Mouse (Mus musculus): ENCODE data around the gene Hemk1. TPM values are rescaled to one million over a fixed set of nuclear protein-coding genes. Genes with fewer than 3 reads are reported as not detected.
A peak's percentile ranks its signal among the peaks of the same experiment; 100 is the strongest.

Hemk1 gene
- polyA plus RNA-seq, 1 experiment from 2014 or later = 10.9 TPM

DNA sequence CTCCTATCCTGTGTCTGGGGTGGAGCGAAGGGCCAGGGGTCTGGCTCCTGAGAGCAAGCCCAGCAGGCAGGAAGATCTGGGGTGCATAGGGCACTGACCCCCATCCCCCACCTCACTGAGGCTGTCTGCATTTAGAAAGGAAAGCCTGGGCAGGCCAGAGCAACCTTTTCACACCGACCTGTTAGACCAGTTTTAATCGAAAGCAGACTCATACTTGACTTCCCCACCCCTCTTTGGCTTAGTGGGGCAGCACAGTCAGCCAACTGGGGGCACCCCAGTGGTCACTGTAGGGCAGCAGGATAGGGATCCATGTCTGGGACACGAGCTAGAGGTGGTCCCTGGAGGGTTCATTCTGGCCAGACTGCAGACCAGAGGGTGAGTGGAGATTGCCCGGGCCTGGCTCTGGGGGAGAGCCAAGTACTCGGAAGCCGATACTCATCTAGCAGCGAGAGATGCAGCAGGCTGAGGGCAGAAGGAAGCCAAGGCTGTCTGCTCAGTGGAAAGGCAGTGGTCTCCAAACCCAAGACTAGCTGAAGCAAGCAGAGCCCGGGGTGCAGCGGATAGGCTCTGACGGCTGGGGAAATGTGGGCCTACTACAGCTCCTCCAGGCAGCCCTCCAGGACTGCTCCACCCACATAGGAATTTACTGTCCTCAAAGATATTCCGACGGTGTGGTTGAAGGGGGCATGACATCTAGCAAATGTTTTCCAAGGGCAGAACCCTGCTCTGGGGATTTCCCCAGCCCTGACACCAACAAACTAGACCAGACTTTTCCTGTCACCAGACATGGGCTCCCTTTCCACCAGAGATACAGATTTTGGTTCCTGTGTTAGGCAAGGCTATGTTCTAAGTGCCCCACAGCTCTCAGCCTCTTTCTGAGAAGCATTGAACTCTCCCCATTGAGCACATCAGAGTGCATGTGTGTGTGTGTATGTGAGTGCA lies 32.3 kb downstream of the Hemk1 start:
- Histone ChIP-seq H3K4me3 (replicated peaks) (no peak overlapping the region), H3K9ac (no peak overlapping the region), H3K27me3 (no peaks in the 10 kb centered on the region), H3K4me1 (peaks cover 41% of the 10 kb centered on the region), H3K27ac (peak overlapping the region; percentile 80), H3K4me2 (no peak overlapping the region), H3K36me3 (peaks cover 14% of the 10 kb centered on the region), H3K9me3 (replicated peaks) (no peaks in the 10 kb centered on the region)
- WGBS = 50% methylated on average over 13 of the region's 13 CpGs
- no peak for ATAC-seq (replicated peaks; ENCODE audit: low FRiP score)

DNA sequence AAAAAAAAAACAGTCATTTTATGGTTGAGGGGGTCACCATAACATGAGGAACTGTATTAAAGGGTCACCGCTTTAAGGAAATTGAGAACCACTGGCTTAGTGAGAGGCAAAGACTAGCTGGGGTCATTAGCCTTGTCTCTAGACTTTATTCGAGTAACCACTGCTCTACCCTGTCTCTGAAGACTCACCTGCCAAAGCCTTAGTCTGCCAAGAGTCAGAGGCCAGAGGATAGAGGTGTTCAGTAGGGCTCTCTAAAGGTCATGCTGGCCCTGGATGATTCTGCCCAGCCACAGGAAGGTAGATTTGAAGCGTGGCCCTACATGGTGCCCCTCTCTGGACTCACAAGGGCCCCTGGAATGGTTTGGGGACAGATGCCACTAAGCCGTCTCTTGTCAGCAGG lies 33.1 kb downstream of the Hemk1 start:
- H3K4me2 ChIP-seq = no peak overlapping the region
- no peak for ATAC-seq (replicated peaks; ENCODE audit: low FRiP score)

DNA sequence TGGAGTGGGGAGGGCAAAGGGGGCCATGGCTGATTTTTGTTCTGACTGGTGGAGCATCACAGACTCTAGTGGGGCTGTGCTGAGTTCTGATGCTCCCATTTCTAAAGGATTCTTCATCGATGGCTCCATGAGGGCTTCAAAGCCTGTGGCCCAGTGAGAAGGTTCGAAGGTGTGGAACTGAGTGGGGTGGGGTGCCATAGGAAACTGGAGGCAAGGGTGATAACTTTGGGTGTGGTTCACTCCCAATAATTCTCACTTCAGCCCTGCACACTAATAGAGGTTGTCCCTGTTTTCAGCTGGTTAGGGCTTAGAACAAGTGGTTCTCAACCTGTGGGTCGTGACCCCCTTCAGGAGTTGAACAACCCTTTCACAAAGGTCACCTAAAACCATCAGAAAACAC lies 33.8 kb downstream of the Hemk1 start:
- peaks cover 35% of the 10 kb centered on the region for H3K4me1 ChIP-seq
- no peak overlapping the region for H3K4me3 ChIP-seq (replicated peaks)
- H3K4me2 ChIP-seq = no peak overlapping the region
- no peak overlapping the region for H3K9ac ChIP-seq
- WGBS = 88% methylated on average over 3 of the region's 3 CpGs
- H3K27ac ChIP-seq = no peak overlapping the region
- peaks cover 23% of the 10 kb centered on the region for H3K36me3 ChIP-seq
- H3K9me3 ChIP-seq (replicated peaks) = no peaks in the 10 kb centered on the region
- ATAC-seq (replicated peaks; ENCODE audit: low FRiP score) = no peak
- H3K27me3 ChIP-seq = no peaks in the 10 kb centered on the region

More for the DNA sequence above, 33.1 kb downstream of the Hemk1 start:
- H3K27me3 ChIP-seq = no peaks in the 10 kb centered on the region
- peak overlapping the region; percentile 80 for H3K27ac ChIP-seq
- no peaks in the 10 kb centered on the region for H3K9me3 ChIP-seq (replicated peaks)
- no peak overlapping the region for H3K4me3 ChIP-seq (replicated peaks)
- peaks cover 23% of the 10 kb centered on the region for H3K36me3 ChIP-seq
- peaks cover 41% of the 10 kb centered on the region for H3K4me1 ChIP-seq
- 75% methylated on average over 4 of the region's 4 CpGs for WGBS
- H3K9ac ChIP-seq = no peak overlapping the region

DNA sequence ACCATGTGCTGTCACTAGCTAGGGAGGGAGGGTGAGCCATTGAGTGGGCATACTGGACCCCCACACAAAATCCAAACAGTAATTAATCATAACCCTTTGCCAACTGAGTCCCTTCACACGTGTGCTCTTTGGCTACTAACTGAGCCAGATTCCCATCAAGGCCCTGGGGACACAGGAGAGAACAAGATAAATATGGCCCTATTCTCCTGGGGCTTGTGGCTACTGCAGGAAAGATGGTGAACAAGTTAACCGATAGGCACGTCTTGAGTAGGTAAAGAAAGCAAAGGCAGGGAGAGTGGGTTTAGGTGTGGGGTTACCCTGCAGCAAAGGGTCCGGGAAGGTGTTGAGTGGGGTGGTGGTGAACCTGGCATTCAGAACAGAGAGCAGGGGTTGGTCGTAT lies 34.2 kb downstream of the Hemk1 start:
- Histone ChIP-seq H3K4me1 (peaks cover 35% of the 10 kb centered on the region), H3K4me3 (replicated peaks) (no peak overlapping the region), H3K9me3 (replicated peaks) (no peaks in the 10 kb centered on the region), H3K36me3 (peaks cover 23% of the 10 kb centered on the region), H3K4me2 (no peak overlapping the region), H3K9ac (no peak overlapping the region), H3K27ac (no peak overlapping the region), H3K27me3 (no peaks in the 10 kb centered on the region)
- WGBS = 68% methylated on average over 5 of the region's 5 CpGs
- ATAC-seq (replicated peaks; ENCODE audit: low FRiP score) = no peak

DNA sequence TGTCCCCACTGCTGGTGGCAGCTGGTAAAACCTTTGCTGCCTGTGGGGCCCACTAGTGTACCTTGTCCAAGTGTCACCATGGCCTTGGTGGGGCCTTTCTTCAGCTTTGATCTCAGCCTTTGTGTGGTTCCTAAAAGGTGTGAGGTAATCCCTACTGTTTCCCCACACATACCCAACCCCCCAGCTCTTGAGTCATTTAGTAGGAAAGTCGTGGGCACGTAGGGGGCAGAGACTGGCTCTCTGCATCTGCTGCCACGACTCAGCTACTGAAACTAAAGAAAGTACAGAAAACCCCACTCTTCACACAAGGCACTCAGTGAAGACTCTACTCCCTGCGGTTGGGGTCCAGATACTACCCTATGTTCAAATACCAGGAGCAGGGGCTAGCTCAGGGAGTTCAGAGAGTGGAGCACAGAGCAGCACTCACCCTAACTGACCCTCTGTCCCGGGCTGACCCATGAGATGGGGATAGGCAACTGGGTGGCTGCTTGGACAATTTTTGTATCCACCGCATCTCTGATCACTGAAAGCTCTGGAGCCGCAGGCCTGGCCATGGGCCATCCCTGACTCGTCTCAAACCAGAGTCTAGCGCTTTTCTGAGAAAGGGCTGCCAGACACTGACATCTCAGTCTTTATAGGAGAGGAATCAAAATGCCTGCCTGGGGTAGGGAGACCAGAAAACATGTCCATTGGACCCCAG lies 34.9 kb downstream of the Hemk1 start:
- ATAC-seq (replicated peaks; ENCODE audit: low FRiP score) = no peak
- no peak overlapping the region for H3K4me3 ChIP-seq (replicated peaks)
- no peak overlapping the region for H3K27ac ChIP-seq
- peaks cover 35% of the 10 kb centered on the region for H3K4me1 ChIP-seq
- peaks cover 23% of the 10 kb centered on the region for H3K36me3 ChIP-seq
- no peak overlapping the region for H3K9ac ChIP-seq
- H3K9me3 ChIP-seq (replicated peaks) = no peaks in the 10 kb centered on the region
- WGBS = 79% methylated on average over 9 of the region's 9 CpGs
- H3K4me2 ChIP-seq = no peak overlapping the region
- no peaks in the 10 kb centered on the region for H3K27me3 ChIP-seq

DNA sequence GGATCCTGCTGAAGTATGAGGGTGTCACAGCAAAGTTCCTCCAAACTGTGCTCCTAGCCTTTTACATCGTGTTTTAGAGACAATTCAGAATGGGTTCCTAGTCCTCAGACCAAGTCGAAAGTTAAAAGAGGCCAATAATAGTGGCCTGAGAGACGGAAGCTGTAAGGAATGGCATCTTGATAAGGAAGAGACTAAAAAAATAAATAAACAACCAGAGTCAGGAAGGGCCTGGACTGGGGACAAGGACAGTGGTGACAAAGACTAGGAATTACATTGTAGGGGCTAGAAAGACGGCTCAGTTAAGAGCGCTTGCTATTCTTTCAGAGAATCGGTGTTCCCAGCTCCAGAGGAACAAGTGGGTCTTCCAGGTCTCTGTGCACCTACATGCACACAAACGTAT lies 35.6 kb downstream of the Hemk1 start:
- whole genome bisulfite sequencing = 69% methylated on average over 7 of the region's 7 CpGs
- Histone ChIP-seq H3K27me3 (no peaks in the 10 kb centered on the region), H3K9ac (no peak overlapping the region), H3K4me2 (no peak overlapping the region), H3K4me1 (peaks cover 34% of the 10 kb centered on the region), H3K36me3 (peaks cover 23% of the 10 kb centered on the region), H3K4me3 (replicated peaks) (no peak overlapping the region), H3K9me3 (replicated peaks) (no peaks in the 10 kb centered on the region), H3K27ac (no peak overlapping the region)
- ATAC-seq (replicated peaks; ENCODE audit: low FRiP score) = no peak

DNA sequence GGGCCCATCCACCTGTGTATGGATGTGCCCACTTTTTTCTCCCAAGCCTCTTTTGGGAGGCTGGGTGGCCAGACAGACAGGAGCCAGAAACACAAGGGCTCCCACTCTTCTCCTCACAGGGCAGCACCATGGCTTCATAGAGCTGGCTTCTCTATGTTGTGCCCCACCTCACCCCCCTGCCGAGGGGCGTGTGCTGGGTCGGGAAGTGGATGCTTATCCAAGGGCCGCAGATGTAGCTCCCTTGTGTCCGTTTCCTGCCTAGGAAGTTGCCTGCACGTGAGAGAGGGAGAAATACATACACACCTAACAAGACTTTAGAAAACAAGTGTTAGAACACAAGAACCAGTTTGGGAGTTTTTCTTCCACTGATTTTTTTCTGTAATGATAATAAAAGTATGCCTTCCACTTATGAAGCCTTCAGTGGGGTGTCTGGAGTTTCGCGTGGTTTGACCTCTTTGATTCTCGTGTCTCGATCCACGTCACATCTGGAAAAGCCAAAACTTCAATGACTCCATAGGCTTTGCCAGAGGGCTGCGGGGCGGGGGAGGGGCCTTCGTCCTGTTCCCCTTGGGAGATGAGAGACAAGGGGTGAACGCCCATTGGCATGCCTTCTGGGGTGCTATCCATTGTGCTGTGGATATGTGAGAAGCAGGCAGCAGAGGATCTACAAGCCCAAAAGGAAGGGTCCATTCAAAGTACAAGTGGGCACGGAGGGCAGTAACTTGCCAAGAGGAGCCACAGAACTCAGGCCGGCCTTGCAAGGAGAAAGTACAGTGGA lies 36.4 kb downstream of the Hemk1 start:
- Histone ChIP-seq H3K4me2 (no peak overlapping the region), H3K9ac (no peak overlapping the region), H3K9me3 (replicated peaks) (no peaks in the 10 kb centered on the region), H3K27me3 (no peaks in the 10 kb centered on the region), H3K4me1 (peaks cover 34% of the 10 kb centered on the region), H3K4me3 (replicated peaks) (no peak overlapping the region), H3K27ac (no peak overlapping the region), H3K36me3 (peaks cover 23% of the 10 kb centered on the region)
- ATAC-seq (replicated peaks; ENCODE audit: low FRiP score) = no peak
- whole genome bisulfite sequencing = 78% methylated on average over 17 of the region's 17 CpGs

DNA sequence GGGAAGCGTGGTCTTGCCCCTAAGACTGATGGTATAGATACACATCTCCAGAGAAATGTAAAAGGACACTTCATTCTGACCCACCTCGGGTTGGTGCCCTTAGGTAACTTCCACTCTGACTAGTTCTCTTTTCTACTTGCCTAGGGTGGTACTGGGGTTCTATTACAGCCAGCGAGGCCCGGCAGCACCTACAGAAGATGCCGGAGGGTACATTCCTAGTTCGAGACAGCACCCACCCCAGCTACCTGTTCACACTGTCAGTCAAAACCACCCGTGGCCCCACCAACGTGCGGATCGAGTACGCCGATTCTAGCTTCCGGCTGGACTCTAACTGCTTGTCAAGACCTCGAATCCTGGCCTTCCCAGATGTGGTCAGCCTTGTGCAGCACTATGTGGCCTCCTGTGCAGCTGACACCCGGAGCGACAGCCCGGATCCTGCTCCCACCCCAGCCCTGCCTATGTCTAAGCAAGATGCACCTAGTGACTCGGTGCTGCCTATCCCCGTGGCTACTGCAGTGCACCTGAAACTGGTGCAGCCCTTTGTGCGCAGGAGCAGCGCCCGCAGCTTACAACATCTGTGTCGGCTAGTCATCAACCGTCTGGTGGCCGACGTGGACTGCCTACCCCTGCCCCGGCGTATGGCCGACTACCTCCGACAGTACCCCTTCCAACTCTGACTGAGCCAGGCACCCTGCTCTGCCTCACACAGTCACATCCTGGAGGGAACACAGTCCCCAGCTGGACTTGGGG lies 37.8 kb downstream of the Hemk1 start:
- Histone ChIP-seq H3K27me3 (no peaks in the 10 kb centered on the region), H3K9me3 (replicated peaks) (no peaks in the 10 kb centered on the region), H3K36me3 (peaks cover 23% of the 10 kb centered on the region), H3K9ac (no peak overlapping the region), H3K4me2 (no peak overlapping the region), H3K4me1 (peaks cover 30% of the 10 kb centered on the region), H3K4me3 (replicated peaks) (no peak overlapping the region), H3K27ac (no peak overlapping the region)
- ATAC-seq (replicated peaks; ENCODE audit: low FRiP score) = no peak
- WGBS = 92% methylated on average over 30 of the region's 30 CpGs

DNA sequence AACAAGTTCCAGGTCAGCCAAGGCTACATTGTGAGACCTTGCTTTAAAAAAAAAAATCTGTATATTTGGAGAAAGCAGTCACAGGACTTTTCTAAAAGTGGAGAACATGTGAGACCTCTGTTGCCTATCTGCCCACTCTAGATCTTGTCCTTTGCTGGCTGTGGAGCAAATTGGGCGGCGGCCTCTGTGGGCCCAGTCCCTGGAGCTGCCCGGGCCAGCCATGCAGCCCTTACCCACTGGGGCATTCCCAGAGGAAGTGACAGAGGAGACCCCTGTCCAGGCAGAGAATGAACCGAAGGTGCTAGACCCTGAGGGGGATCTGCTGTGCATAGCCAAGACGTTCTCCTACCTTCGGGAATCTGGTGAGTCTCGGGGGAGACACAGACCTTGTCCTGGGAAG lies 38.4 kb downstream of the Hemk1 start:
- no peak overlapping the region for H3K9ac ChIP-seq
- H3K36me3 ChIP-seq = peaks cover 23% of the 10 kb centered on the region
- H3K4me3 ChIP-seq (replicated peaks) = no peak overlapping the region
- 86% methylated on average over 7 of the region's 7 CpGs for WGBS
- H3K4me2 ChIP-seq = no peak overlapping the region
- H3K9me3 ChIP-seq (replicated peaks) = no peaks in the 10 kb centered on the region
- H3K27ac ChIP-seq = no peak overlapping the region
- no peaks in the 10 kb centered on the region for H3K27me3 ChIP-seq
- peaks cover 30% of the 10 kb centered on the region for H3K4me1 ChIP-seq
- ATAC-seq (replicated peaks; ENCODE audit: low FRiP score) = no peak

DNA sequence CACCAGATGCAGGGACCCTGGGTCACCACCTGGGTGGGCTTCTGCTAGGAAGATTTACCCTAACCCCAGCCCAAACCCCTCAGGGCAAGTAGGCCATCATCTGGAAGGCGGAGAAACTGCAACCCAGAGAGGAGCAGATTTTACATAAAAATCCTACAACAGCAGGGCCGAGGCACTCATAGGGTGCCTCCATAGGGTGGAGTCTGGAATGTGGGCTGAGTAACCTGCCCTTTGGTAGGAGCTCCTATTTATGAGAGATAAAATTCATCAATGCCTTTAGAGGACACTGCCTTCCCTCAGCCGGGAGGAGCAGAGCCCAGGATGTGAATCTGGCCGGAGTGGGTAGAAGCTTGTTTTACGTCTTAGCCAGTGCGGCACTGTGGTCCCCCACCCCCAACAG lies 39.3 kb downstream of the Hemk1 start:
- no peak for ATAC-seq (replicated peaks; ENCODE audit: low FRiP score)
- H3K9me3 ChIP-seq (replicated peaks) = no peaks in the 10 kb centered on the region
- WGBS = 86% methylated on average over 6 of the region's 6 CpGs
- no peak overlapping the region for H3K9ac ChIP-seq
- peak overlapping the region; percentile 88 for H3K4me2 ChIP-seq
- H3K27ac ChIP-seq = no peak overlapping the region
- peaks cover 23% of the 10 kb centered on the region for H3K36me3 ChIP-seq
- H3K27me3 ChIP-seq = no peaks in the 10 kb centered on the region; the same call in 1 of the 2 replicates
- H3K4me1 ChIP-seq = peaks cover 30% of the 10 kb centered on the region
- peak overlapping the region; percentile 75 for H3K4me3 ChIP-seq (replicated peaks)

DNA sequence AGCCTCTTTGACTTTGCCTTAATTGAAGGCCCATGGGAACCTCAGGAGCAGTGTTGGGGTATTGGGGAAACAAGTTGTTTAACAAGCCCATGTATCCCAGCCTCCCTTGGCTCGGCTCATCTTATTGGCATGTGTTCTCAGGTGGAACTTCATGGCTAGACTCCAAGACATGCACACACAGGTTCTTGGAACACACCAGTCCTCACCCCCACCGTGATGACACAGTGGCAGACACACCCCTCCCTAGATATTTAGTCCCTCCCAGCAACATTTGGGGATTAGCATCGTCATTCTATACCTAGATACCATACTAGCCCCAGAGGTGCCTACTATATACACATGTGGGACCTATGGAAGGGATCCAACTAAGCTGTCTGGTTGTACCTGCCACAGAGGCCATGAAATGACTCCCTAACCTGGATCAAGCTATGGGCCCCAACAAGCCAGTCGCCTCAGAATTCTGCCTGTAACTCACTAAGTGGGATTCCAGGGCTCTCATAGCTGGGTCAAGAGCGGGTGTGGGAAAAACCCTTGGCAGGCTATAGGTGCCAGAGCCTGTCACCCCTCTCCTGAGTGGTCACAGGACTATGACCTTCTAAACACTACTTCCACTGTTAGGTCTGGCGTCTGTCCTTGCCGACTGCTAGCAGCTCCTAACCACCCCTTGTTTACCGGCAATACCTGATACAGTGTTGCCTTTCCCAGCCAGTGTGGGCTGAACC lies 39.9 kb downstream of the Hemk1 start:
- 81% methylated on average over 8 of the region's 8 CpGs for WGBS
- H3K9ac ChIP-seq = no peak overlapping the region

More for the DNA sequence above, 39.9 kb downstream of the Hemk1 start:
- Histone ChIP-seq H3K27ac (peak overlapping the region; percentile 20; the same call in 1 of the 2 replicates), H3K9me3 (replicated peaks) (no peaks in the 10 kb centered on the region), H3K4me2 (peak overlapping the region; percentile 88), H3K4me3 (replicated peaks) (peak overlapping the region; percentile 75), H3K4me1 (peaks cover 30% of the 10 kb centered on the region), H3K27me3 (peaks cover 6% of the 10 kb centered on the region), H3K36me3 (peaks cover 23% of the 10 kb centered on the region)
- no peak for ATAC-seq (replicated peaks; ENCODE audit: low FRiP score)

All from kidney, embryonic 15.5 days (tissue).